Mouse (Mus musculus) embryonic facial prominence, embryonic 14.5 days (tissue): ENCODE measurements around the gene Zer1. TPM values are rescaled to one million over a fixed set of nuclear protein-coding genes. Genes with fewer than 3 reads are reported as not detected.

Source experiments
- ATAC-seq: fragments of 200-750 bp; cut with Nextera tagmentation; 2 replicates; pipeline ENCODE4 v1.8.0; 2017; ENCODE audit warnings: low read depth, moderate number of reproducible peaks, moderate TSS enrichment
- DNase-seq: peaks from one replicate; pipeline ENCODE4 v3.0.0-alpha.2; 2015; ENCODE audit warnings: low spot score
- H3K27ac ChIP-seq: fragments of 300-500 bp; sonication (generic); replicated peaks from 2 replicates; pipeline ENCODE4 v1.5.1; 2014; ENCODE audit warnings: low read depth, mild to moderate bottlenecking, low read length, moderate library complexity
- H3K27me3 ChIP-seq: fragments of 300-500 bp; sonication (generic); replicated peaks from 2 replicates; pipeline ENCODE4 v1.6.1; 2014; ENCODE audit warnings: low read length; ENCODE audit not compliant: control insufficient read depth, insufficient read depth
- H3K36me3 ChIP-seq: fragments of 300-500 bp; sonication (generic); 2 replicates; pipeline ENCODE4 v1.6.1; 2014; ENCODE audit warnings: low read length, mixed read lengths; ENCODE audit not compliant: control insufficient read depth, insufficient read depth
- H3K4me1 ChIP-seq: fragments of 300-500 bp; sonication (generic); 2 replicates; pipeline ENCODE4 v1.6.1; 2014; ENCODE audit warnings: antibody characterized with exemption, low read length; ENCODE audit not compliant: control insufficient read depth, insufficient read depth
- H3K4me2 ChIP-seq: fragments of 300-500 bp; sonication (generic); 2 replicates; pipeline ENCODE4 v1.6.1; 2014; ENCODE audit warnings: low read depth, mild to moderate bottlenecking, low read length, moderate library complexity, mixed read lengths
- H3K4me3 ChIP-seq: fragments of 300-500 bp; sonication (generic); 2 replicates; pipeline ENCODE4 v1.5.1; 2014; ENCODE audit warnings: low read depth, mild to moderate bottlenecking, low read length
- H3K9ac ChIP-seq: fragments of 300-500 bp; sonication (generic); 2 replicates; pipeline ENCODE4 v1.6.1; 2014; ENCODE audit warnings: low read depth, mild to moderate bottlenecking, low read length, moderate library complexity, mixed read lengths
- H3K9me3 ChIP-seq: fragments of 300-500 bp; sonication (generic); 2 replicates; pipeline ENCODE4 v1.6.1; 2016; ENCODE audit warnings: low read length; ENCODE audit not compliant: control insufficient read depth
- WGBS: fragments of 180-500 bp; shearing (Covaris S2); extraction: QIAGEN DNeasy Blood & Tissue Kit; methylation state at CpG from one replicate; pipeline ENCODE4 v1.1.7; 2014; 5-methylcytosine and 5-hydroxymethylcytosine counted together
- polyA plus RNA-seq: library from polyadenylated mRNA; unstranded; fragments of >200 nt; fragmentation: Nextera tagmentation; extraction: Ambion mirVana; gene quantifications from 2 replicates; pipeline ENCODE4 v1.2.1, GENCODE M21; 2014

The Zer1 gene
- polyA plus RNA-seq, 1 experiment from 2014 or later, result 7.9 TPM

DNA sequence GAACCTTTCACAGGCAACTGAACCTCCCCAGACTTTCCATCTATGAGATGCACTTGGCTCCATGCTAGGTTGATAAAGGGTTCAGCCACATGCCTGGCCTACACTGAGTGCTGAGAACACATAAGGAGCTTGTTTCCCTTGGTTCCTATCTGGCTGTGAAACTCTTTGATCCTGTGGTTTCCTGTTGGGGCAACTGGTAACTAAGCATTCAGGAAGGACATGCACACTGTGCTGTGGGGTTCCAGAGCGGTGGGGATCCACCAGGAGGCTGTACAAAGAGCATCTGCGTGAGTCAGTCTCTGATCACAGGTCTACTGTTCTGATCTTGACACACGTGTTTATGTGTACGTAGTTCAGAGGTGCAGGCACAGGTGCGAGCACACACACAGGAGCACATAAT, 11.8 kb downstream of the Zer1 start:
- no peak overlapping the region for H3K9ac ChIP-seq
- no peak for ATAC-seq
- 83% methylated on average over 5 of the region's 5 CpGs for WGBS
- no peak overlapping the region for H3K4me2 ChIP-seq
- H3K9me3 ChIP-seq, result no peaks in the 10 kb centered on the region
- no peak overlapping the region for H3K4me3 ChIP-seq
- no peaks in the 10 kb centered on the region for H3K27me3 ChIP-seq
- peaks cover 63% of the 10 kb centered on the region for H3K36me3 ChIP-seq
- DNase-seq, result no peak
- H3K27ac ChIP-seq, result no peak overlapping the region
- no peaks in the 10 kb centered on the region for H3K4me1 ChIP-seq

DNA sequence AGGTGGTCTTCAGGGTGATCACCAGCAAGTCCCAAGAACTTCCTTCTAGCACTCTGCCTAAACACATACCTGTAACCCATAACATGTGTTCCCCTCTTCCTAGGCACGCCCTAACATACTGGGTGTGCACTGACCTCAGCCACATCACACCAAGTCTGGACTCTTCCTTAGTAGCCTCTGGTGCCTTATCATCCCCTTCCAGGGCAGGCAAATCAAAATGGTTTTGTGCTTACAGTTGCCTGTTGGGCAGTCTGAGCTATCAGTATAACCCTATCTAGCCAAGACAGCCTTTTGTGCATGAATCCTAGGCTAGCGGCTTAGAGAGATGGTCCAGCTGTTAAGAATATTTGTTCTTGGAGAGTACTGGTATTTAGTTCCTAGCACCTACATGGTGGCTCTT, 12.9 kb downstream of the Zer1 start:
- Histone ChIP-seq H3K4me3 (no peak overlapping the region), H3K4me2 (no peak overlapping the region), H3K36me3 (peaks cover 72% of the 10 kb centered on the region), H3K4me1 (no peaks in the 10 kb centered on the region), H3K9ac (no peak overlapping the region), H3K27me3 (no peaks in the 10 kb centered on the region), H3K27ac (no peak overlapping the region), H3K9me3 (no peaks in the 10 kb centered on the region)
- no peak for DNase-seq
- ATAC-seq, result no peak
- 100% methylated on average over 2 of the region's 2 CpGs for WGBS

DNA sequence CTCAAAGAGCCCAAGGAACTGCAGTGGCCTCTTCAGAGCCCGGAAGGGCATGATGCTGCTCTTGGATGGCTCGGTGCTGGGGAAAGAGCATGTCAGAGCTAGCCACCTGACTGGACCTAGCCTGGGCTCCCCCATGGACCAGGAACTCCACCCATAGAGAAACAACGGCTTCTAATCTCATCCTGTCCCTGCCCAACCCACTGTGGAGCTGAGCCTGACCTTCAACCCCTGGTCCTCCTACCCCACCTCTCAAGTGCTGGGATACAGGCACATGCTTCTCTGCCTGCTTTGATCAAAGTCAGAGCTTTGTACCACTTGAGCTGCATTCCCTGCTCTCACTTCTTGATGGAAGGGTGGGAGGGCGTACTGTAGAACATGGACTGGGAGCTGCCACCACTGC, 16.1 kb downstream of the Zer1 start:
- no peaks in the 10 kb centered on the region for H3K9me3 ChIP-seq
- H3K4me3 ChIP-seq, result no peak overlapping the region
- H3K9ac ChIP-seq, result no peak overlapping the region
- no peak overlapping the region for H3K4me2 ChIP-seq
- peaks cover 89% of the 10 kb centered on the region for H3K36me3 ChIP-seq
- H3K27ac ChIP-seq, result no peak overlapping the region
- 90% methylated on average over 4 of the region's 4 CpGs for WGBS
- DNase-seq, result no peak
- no peaks in the 10 kb centered on the region for H3K27me3 ChIP-seq
- no peaks in the 10 kb centered on the region for H3K4me1 ChIP-seq
- no peak for ATAC-seq

DNA sequence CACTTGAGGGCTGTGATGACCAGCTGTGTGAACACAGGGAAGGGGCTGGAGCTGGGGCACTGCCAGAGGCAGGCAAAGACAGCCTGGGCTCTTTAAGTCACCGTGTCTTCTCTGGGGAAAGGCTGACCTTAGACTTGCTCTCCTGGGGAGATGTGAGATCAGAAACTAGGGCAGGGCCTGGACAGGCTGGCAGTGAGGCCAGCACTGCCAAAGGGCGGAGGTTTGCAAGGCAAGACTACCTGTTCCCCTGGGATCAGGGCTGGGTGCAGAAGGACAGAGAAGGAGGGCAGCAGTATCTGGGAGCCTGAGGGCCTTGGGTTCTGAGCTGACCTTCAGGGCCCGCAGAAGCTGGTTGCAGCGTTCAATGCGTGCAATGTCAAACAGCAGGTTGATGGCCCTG, 16.7 kb downstream of the Zer1 start:
- 96% methylated on average over 5 of the region's 5 CpGs for WGBS
- Histone ChIP-seq H3K36me3 (peaks cover 89% of the 10 kb centered on the region), H3K9me3 (no peaks in the 10 kb centered on the region), H3K4me3 (no peak overlapping the region), H3K27me3 (no peaks in the 10 kb centered on the region), H3K4me2 (no peak overlapping the region), H3K27ac (no peak overlapping the region), H3K9ac (no peak overlapping the region), H3K4me1 (no peaks in the 10 kb centered on the region)
- ATAC-seq (no peak), DNase-seq (no peak)

DNA sequence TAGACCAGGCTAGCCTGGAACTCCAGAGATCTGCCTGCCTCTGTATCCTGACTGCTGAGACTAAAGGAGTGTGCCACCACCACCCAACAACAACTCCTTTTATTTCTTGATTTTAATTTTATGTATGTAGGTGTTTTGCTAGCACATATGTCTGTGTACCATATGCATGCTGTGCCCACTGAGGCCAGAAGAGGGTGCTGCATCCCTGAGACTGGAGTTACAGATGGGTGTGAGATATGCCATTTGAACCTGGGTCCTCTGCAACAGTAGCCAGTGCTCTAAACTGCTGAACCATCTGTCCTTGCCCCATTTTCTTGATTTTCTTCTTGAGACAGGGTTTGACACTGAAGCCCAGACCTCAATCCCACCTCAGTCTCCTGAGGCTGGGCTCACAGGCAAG, 18.0 kb downstream of the Zer1 start:
- no peak overlapping the region for H3K4me2 ChIP-seq
- H3K4me1 ChIP-seq, result no peaks in the 10 kb centered on the region
- no peak overlapping the region for H3K9ac ChIP-seq
- H3K36me3 ChIP-seq, result peaks cover 88% of the 10 kb centered on the region
- H3K27me3 ChIP-seq, result no peaks in the 10 kb centered on the region
- DNase-seq (no peak), ATAC-seq (no peak)
- H3K4me3 ChIP-seq, result no peak overlapping the region
- H3K27ac ChIP-seq, result no peak overlapping the region
- no peaks in the 10 kb centered on the region for H3K9me3 ChIP-seq

DNA sequence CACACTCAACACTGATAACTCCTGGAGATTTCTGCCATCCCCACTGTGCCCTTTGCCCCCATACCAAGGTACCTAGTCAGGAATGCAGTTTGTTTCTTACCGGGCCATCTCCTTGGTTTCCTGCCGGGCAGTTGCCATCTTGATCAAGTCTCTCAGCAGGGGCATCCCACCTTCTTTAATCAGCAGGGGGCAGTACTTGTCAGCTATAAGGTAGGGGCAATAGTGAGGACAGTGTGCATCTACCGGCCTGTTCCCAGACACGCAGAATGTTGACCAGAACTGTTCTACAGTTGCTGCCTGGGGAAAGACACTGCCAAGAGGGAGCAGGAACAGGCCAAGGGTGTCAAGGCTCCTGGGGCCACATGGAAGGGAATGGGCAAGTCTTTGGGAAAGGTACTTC, 24.2 kb downstream of the Zer1 start:
- Histone ChIP-seq H3K27ac (no peak overlapping the region), H3K9ac (no peak overlapping the region), H3K27me3 (no peaks in the 10 kb centered on the region), H3K4me3 (no peak overlapping the region), H3K9me3 (no peaks in the 10 kb centered on the region), H3K4me2 (no peak overlapping the region), H3K4me1 (no peaks in the 10 kb centered on the region), H3K36me3 (peaks cover 68% of the 10 kb centered on the region)
- WGBS, result 68% methylated on average over 4 of the region's 4 CpGs
- no peak for DNase-seq
- ATAC-seq, result no peak

DNA sequence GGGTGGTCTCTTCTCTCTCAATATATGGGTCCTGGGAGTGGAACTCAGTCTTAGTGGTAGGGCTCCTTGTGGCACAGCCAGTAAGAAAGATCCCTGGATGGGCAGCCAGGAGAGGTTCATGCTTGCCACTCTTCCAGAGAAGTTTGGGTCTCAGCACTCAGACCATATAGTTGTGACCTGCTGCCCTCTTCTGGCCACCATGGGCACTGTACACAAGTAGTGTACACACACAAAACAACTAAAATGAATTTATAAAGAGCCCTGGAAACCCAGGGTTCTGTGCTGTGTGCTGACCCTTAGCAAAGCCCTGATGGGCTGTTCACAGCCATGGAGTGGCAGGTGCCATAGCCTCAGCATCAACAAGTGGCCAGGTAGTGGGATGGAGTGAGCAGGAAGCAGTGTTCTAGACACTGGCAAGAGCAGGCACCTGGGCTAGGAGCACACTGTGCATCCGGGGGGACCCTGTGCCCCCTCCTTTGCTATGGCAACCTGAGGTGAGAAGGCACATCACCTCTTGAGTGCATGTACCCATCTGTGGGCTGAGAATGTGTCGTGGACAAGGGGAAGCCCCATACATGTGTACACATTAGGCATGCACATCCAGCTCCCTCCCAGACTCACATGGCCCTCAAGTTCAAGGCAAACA, 28.4 kb downstream of the Zer1 start:
- Histone ChIP-seq H3K9me3 (no peaks in the 10 kb centered on the region), H3K36me3 (peaks cover 48% of the 10 kb centered on the region), H3K27me3 (no peaks in the 10 kb centered on the region), H3K4me2 (no peak overlapping the region), H3K9ac (no peak overlapping the region), H3K4me1 (peaks cover 7% of the 10 kb centered on the region; the same call in 1 of the 2 replicates), H3K27ac (no peak overlapping the region), H3K4me3 (no peak overlapping the region)
- DNase-seq (peak; percentile 49), ATAC-seq (no peak)
- WGBS, result 57% methylated on average over 1 of the region's 2 CpGs

DNA sequence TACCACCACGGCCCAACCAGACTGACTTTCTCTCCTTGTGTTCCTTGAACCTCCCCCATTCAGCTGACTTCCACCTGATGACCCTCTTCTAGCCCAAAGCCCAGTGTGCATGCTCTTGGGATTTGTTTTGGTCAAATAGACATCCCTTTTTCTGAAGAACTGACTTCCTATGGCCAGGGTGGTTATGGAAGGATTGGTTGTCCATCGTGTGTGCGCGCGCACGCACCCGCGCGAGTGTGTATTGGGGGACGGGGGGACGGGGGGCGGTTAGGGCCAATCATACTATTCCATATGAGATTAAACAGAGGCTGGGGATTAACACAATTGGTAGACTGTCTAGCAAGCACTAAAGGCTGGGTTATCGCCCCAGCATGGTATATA, 30.2 kb downstream of the Zer1 start:
- Histone ChIP-seq H3K27me3 (no peaks in the 10 kb centered on the region), H3K36me3 (peaks cover 42% of the 10 kb centered on the region), H3K9ac (peak overlapping the region; percentile 73), H3K4me3 (peak overlapping the region; percentile 63), H3K27ac (peak overlapping the region; percentile 31; the same call in 1 of the 2 replicates), H3K9me3 (no peaks in the 10 kb centered on the region), H3K4me1 (peaks cover 7% of the 10 kb centered on the region; the same call in 1 of the 2 replicates), H3K4me2 (peak overlapping the region; percentile 80)
- DNase-seq, result peak; percentile 33
- ATAC-seq, result no peak
- 4% methylated on average over 13 of the region's 13 CpGs for WGBS

DNA sequence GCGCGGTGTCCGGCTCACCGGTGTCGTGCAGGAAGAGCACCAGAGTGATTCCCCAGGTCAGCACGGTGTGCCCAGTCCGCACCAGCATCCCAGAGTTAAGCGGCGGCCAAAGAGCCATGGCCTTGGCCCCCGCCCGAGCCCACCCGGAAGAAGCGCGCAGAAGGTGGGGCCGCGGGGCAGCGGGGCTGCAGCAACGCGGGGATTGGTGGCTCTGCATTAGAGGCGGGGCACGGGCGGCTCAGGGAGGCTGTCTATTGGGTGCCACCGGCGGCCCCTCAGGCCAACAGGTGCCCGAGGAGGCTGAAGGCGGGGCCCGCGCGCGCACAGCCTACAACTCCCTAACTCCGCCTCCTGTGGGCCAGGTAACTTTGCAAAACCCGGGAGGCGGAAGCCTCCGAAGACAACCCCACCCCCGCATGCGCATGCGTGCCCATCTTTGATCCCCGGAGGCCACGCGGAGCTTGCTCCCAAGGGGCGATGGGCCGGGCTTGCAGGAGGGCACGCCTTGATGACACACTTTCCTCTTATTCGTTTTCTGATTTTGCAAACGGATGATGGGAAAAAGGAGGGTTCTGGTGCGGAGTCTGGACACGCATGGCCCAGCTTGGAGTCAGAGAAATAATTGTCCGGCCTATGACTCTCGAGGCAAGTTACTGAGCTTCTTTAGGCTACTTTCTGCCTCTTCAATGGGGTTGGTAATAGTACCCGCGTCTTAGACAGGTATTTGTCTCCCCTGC, 30.7 kb downstream of the Zer1 start, which contains the start of gene Zdhhc12:
Gene Zdhhc12, minus strand, starts transcription at position 178 of the 737 bp plus-strand sequence.
- H3K4me1 ChIP-seq, result peaks cover 7% of the 10 kb centered on the region; the same call in 1 of the 2 replicates
- peak within 1 kb of the TSS; percentile 73 for H3K9ac ChIP-seq
- under 1% methylated on average over 26 of the region's 51 CpGs for WGBS
- no peaks in the 10 kb centered on the region for H3K9me3 ChIP-seq
- H3K4me2 ChIP-seq, result peak within 1 kb of the TSS; percentile 80
- H3K27me3 ChIP-seq, result no peaks in the 10 kb centered on the region
- H3K36me3 ChIP-seq, result peaks cover 36% of the 10 kb centered on the region
- DNase-seq, result peak; percentile 98
- ATAC-seq, result peak; percentile 98
- H3K27ac ChIP-seq, result peak within 1 kb of the TSS; percentile 49
- peak within 1 kb of the TSS; percentile 63 for H3K4me3 ChIP-seq
